Mouse (Mus musculus) limb, embryonic 10.5 days (tissue): ENCODE results near the gene Fam3c. TPM values are rescaled to one million over a fixed set of nuclear protein-coding genes. Genes with fewer than 3 reads are reported as not detected.

Source experiments
- DNase-seq: peaks from one replicate; pipeline ENCODE4 v3.0.0-alpha.2; 2017; ENCODE audit warnings: low spot score
- H3K27ac ChIP-seq: fragments of 300-500 bp; sonication (generic); 2 replicates; pipeline ENCODE4 v1.5.1; 2016; ENCODE audit warnings: mild to moderate bottlenecking
- H3K27me3 ChIP-seq: fragments of 300-500 bp; sonication (generic); 2 replicates; pipeline ENCODE4 v1.6.1; 2016; ENCODE audit warnings: low read depth, mild to moderate bottlenecking; ENCODE audit not compliant: poor library complexity, severe bottlenecking
- H3K36me3 ChIP-seq: fragments of 300-500 bp; sonication (generic); 2 replicates; pipeline ENCODE4 v1.6.1; 2016; ENCODE audit warnings: mild to moderate bottlenecking, moderate library complexity
- H3K4me1 ChIP-seq: fragments of 300-500 bp; sonication (generic); 2 replicates; pipeline ENCODE4 v1.6.1; 2016
- H3K4me3 ChIP-seq: fragments of 300-500 bp; sonication (generic); 2 replicates; pipeline ENCODE4 v1.5.1; 2016; ENCODE audit warnings: mild to moderate bottlenecking, moderate library complexity
- H3K9me3 ChIP-seq: fragments of 300-500 bp; sonication (generic); replicated peaks from 2 replicates; pipeline ENCODE4 v1.6.1; 2016; ENCODE audit warnings: mild to moderate bottlenecking
- WGBS: fragments of 180-500 bp; shearing (Covaris S2); methylation state at CpG from one replicate; pipeline ENCODE4 v1.1.7; 2016; 5-methylcytosine and 5-hydroxymethylcytosine counted together
- polyA plus RNA-seq: library from polyadenylated mRNA; unstranded; fragments of >200 nt; fragmentation: Nextera tagmentation; extraction: Ambion mirVana; gene quantifications from 2 replicates; pipeline ENCODE4 v1.2.1, GENCODE M21; 2016

The Fam3c gene
- polyA plus RNA-seq, 1 experiment from 2014 or later = 28.8 TPM

- peak; percentile 82 for DNase-seq
- Histone ChIP-seq H3K4me3 (no peak overlapping the region), H3K27me3 (no peaks in the 10 kb centered on the region), H3K4me1 (0 out of 2 replicates have a peak, but pooled peaks cover 2% of the 10 kb centered on the region), H3K9me3 (no peaks in the 10 kb centered on the region), H3K27ac (no peak overlapping the region), H3K36me3 (peaks cover 24% of the 10 kb centered on the region)
- WGBS = 63% methylated on average over 13 of the region's 13 CpGs
These were observed 30.5 kb downstream of the Fam3c start for GRCm38 (mm10) chr6:22325364-22326072.

- Histone ChIP-seq H3K27ac (no peak overlapping the region), H3K4me3 (no peak overlapping the region), H3K4me1 (peaks cover 12% of the 10 kb centered on the region), H3K27me3 (no peaks in the 10 kb centered on the region), H3K36me3 (no peaks in the 10 kb centered on the region), H3K9me3 (no peaks in the 10 kb centered on the region)
- 60% methylated on average over 14 of the region's 14 CpGs for WGBS
- DNase-seq = no peak
These were observed 58.0 kb downstream of the Fam3c start for GRCm38 (mm10) chr6:22298059-22298458.

GRCm38 (mm10) chr6:22297028-22297427, 59.0 kb downstream of the Fam3c start:
- no peaks in the 10 kb centered on the region for H3K36me3 ChIP-seq
- H3K4me1 ChIP-seq = peaks cover 12% of the 10 kb centered on the region
- no peak overlapping the region for H3K27ac ChIP-seq
- no peak overlapping the region for H3K4me3 ChIP-seq
- DNase-seq = no peak
- no peaks in the 10 kb centered on the region for H3K27me3 ChIP-seq
- H3K9me3 ChIP-seq = no peaks in the 10 kb centered on the region
- 87% methylated on average over 6 of the region's 6 CpGs for WGBS

- 61% methylated on average over 3 of the region's 3 CpGs for WGBS
- Histone ChIP-seq H3K9me3 (no peaks in the 10 kb centered on the region), H3K4me1 (peaks cover 24% of the 10 kb centered on the region), H3K4me3 (no peak overlapping the region), H3K36me3 (no peaks in the 10 kb centered on the region), H3K27ac (no peak overlapping the region), H3K27me3 (peaks cover 16% of the 10 kb centered on the region)
- DNase-seq = no peak
These were observed 62.1 kb downstream of the Fam3c start for GRCm38 (mm10) chr6:22293922-22294321.

- 37% methylated on average over 4 of the region's 4 CpGs for WGBS
- H3K27me3 ChIP-seq = peaks cover 35% of the 10 kb centered on the region
- DNase-seq = no peak
These were observed 64.0 kb downstream of the Fam3c start for GRCm38 (mm10) chr6:22292056-22292455.

GRCm38 (mm10) chr6:22290790-22291189, 65.3 kb downstream of the Fam3c start:
- H3K27ac ChIP-seq = no peak overlapping the region
- H3K4me1 ChIP-seq = peaks cover 31% of the 10 kb centered on the region
- 72% methylated on average over 8 of the region's 8 CpGs for WGBS
- H3K4me3 ChIP-seq = no peak overlapping the region
- H3K9me3 ChIP-seq = no peaks in the 10 kb centered on the region
- DNase-seq = no peak
- H3K27me3 ChIP-seq = peaks cover 44% of the 10 kb centered on the region
- H3K36me3 ChIP-seq = no peaks in the 10 kb centered on the region

More at GRCm38 (mm10) chr6:22292056-22292455, 64.0 kb downstream of the Fam3c start:
- Histone ChIP-seq H3K9me3 (no peaks in the 10 kb centered on the region), H3K36me3 (no peaks in the 10 kb centered on the region), H3K27ac (no peak overlapping the region), H3K4me3 (no peak overlapping the region), H3K4me1 (peaks cover 31% of the 10 kb centered on the region)

- 0 out of 2 replicates have a peak overlapping the region, but pooled peaks have one; percentile 51 for H3K27ac ChIP-seq
- H3K4me3 ChIP-seq = peak overlapping the region; percentile 57
- H3K4me1 ChIP-seq = peaks cover 25% of the 10 kb centered on the region
- H3K9me3 ChIP-seq = no peaks in the 10 kb centered on the region
- peaks cover 44% of the 10 kb centered on the region for H3K27me3 ChIP-seq
- WGBS = 2% methylated on average over 21 of the region's 21 CpGs
- no peaks in the 10 kb centered on the region for H3K36me3 ChIP-seq
- DNase-seq = peak; percentile 62
These were observed 66.5 kb downstream of the Fam3c start for GRCm38 (mm10) chr6:22289461-22290021.

- Histone ChIP-seq H3K9me3 (no peaks in the 10 kb centered on the region), H3K27ac (peak overlapping the region; percentile 51), H3K4me3 (peak overlapping the region; percentile 57), H3K27me3 (peaks cover 44% of the 10 kb centered on the region), H3K4me1 (peaks cover 25% of the 10 kb centered on the region), H3K36me3 (no peaks in the 10 kb centered on the region)
- under 1% methylated on average over 38 of the region's 38 CpGs for WGBS
- DNase-seq = peak; percentile 73
These were observed 67.1 kb downstream of the Fam3c start for GRCm38 (mm10) chr6:22288737-22289460.

- H3K27me3 ChIP-seq = peaks cover 44% of the 10 kb centered on the region
- no peaks in the 10 kb centered on the region for H3K9me3 ChIP-seq
- under 1% methylated on average over 20 of the region's 20 CpGs for WGBS
- H3K4me3 ChIP-seq = peak within 1 kb of the TSS; percentile 57
- peaks cover 25% of the 10 kb centered on the region for H3K4me1 ChIP-seq
- peak; percentile 62 for DNase-seq
- no peaks in the 10 kb centered on the region for H3K36me3 ChIP-seq
- peak within 1 kb of the TSS; percentile 51 for H3K27ac ChIP-seq
These were observed 67.9 kb downstream of the Fam3c start, which contains the start of gene Wnt16 for GRCm38 (mm10) chr6:22288004-22288736. Gene Wnt16, plus strand, starts transcription at chr6:22288227.

- no peak for DNase-seq
- Histone ChIP-seq H3K9me3 (no peaks in the 10 kb centered on the region), H3K4me1 (peaks cover 21% of the 10 kb centered on the region), H3K27ac (no peak overlapping the region), H3K36me3 (no peaks in the 10 kb centered on the region), H3K27me3 (peaks cover 13% of the 10 kb centered on the region), H3K4me3 (no peak overlapping the region)
- WGBS = 96% methylated on average over 4 of the region's 4 CpGs
These were observed 73.6 kb downstream of the Fam3c start for GRCm38 (mm10) chr6:22282405-22282804.

- peak overlapping the region; percentile 64 for H3K27ac ChIP-seq
- DNase-seq = no peak
- H3K9me3 ChIP-seq = no peaks in the 10 kb centered on the region
- peaks cover 21% of the 10 kb centered on the region for H3K4me1 ChIP-seq
- H3K4me3 ChIP-seq = no peak overlapping the region
- H3K36me3 ChIP-seq = no peaks in the 10 kb centered on the region
- no peaks in the 10 kb centered on the region for H3K27me3 ChIP-seq
- WGBS = 62% methylated on average over 14 of the region's 14 CpGs
These were observed 75.7 kb downstream of the Fam3c start for GRCm38 (mm10) chr6:22280217-22280861.

GRCm38 (mm10) chr6:22277941-22278340, 78.1 kb downstream of the Fam3c start:
- Histone ChIP-seq H3K27me3 (no peaks in the 10 kb centered on the region), H3K27ac (no peak overlapping the region), H3K36me3 (no peaks in the 10 kb centered on the region), H3K4me3 (no peak overlapping the region), H3K9me3 (no peaks in the 10 kb centered on the region), H3K4me1 (peaks cover 21% of the 10 kb centered on the region)
- WGBS = 91% methylated on average over 3 of the region's 3 CpGs
- DNase-seq = no peak
